Mouse (Mus musculus) C2C12 (cell line): ENCODE measurements around the gene Slc25a42.

Experiments
- CEBPB ChIP-seq: IDR thresholded peaks from one replicate; pipeline ENCODE4 v1.6.1; 2011; ENCODE audit warnings: low read depth, mild to moderate bottlenecking, control low read depth, moderate library complexity
- CTCF ChIP-seq: IDR thresholded peaks from one replicate; pipeline ENCODE4 v1.5.1; 2011; ENCODE audit not compliant: control insufficient read depth, insufficient read depth, insufficient read length
- FOSL1 ChIP-seq: IDR thresholded peaks from one replicate; pipeline ENCODE4 v1.8.0; 2011; ENCODE audit warnings: mild to moderate bottlenecking, low read length; ENCODE audit not compliant: poor library complexity, insufficient read depth, severe bottlenecking
- MAX ChIP-seq: IDR thresholded peaks from one replicate; pipeline ENCODE4 v1.6.1; 2011; ENCODE audit warnings: mild to moderate bottlenecking, control low read depth
- MYOD1 ChIP-seq: IDR thresholded peaks from one replicate; pipeline ENCODE4 v1.6.1; 2011; ENCODE audit warnings: low read depth; ENCODE audit not compliant: control insufficient read depth, insufficient read length
- MYOG ChIP-seq: IDR thresholded peaks from one replicate; pipeline ENCODE4 v1.6.1; 2011; ENCODE audit not compliant: control insufficient read depth, insufficient read length; ENCODE audit errors: extremely low read depth
- USF1 ChIP-seq: IDR thresholded peaks from one replicate; pipeline ENCODE4 v1.6.1; 2011; ENCODE audit warnings: low read depth, mild to moderate bottlenecking, control low read depth, moderate library complexity

- TF ChIP-seq CTCF (no peak), MAX (no peak), FOSL1 (no peak), MYOD1 (no peak), MYOG (no peak), USF1 (no peak), CEBPB (no peak)
These were observed 18.9 kb downstream of the Slc25a42 start for GRCm38 (mm10) chr8:70193238-70193637.
